ENCODE assay signal across 19 mouse cellular contexts in genomic region chr6:117190453-117190852, GRCm38 (mm10). TPM values are rescaled to one million over a fixed set of nuclear protein-coding genes. Genes with fewer than 3 reads are reported as not detected.
"Had no signal": no experiment of that assay in that cellular context is flagged by ENCODE, and none has a peak within 500 bp of the region (broad histone marks: within the 10 kb centered on the region; RNA-seq: fewer than 3 reads in every experiment).

No protein-coding gene starts in this region.

- H3K4me2 ChIP-seq: lung, embryonic 14.5 days; midbrain, embryonic 12.5 days; neural tube, embryonic 12.5 days had no signal

- H3K27ac ChIP-seq: liver, embryonic 14.5 days; midbrain, embryonic 10.5 days; midbrain, embryonic 12.5 days; neural tube, embryonic 12.5 days had no signal

- H3K27me3 ChIP-seq: midbrain, embryonic 12.5 days; neural tube, embryonic 12.5 days had no signal

- H3K4me3 ChIP-seq: midbrain, embryonic 10.5 days; midbrain, embryonic 12.5 days; neural tube, embryonic 12.5 days had no signal

- H3K36me3 ChIP-seq: midbrain, embryonic 10.5 days; midbrain, embryonic 12.5 days; neural tube, embryonic 12.5 days had no signal

- DNase-seq: lung, adult 18-20 months; lung, embryonic 14.5 days; lung, postnatal 10 days; lung, postnatal 4 days; midbrain, embryonic 14.5 days; retina, postnatal 1 day; right cerebral cortex, adult 18-20 months; right cerebral cortex, postnatal 25 days; right cerebral cortex, postnatal 4 days; spleen, adult 18-20 months; thymus, adult 18-20 months; thymus, postnatal 14 days; thymus, postnatal 36 days had no signal

- H3K9me3 ChIP-seq: midbrain, embryonic 10.5 days; midbrain, embryonic 12.5 days; neural tube, embryonic 12.5 days had no signal

- H3K4me1 ChIP-seq: midbrain, embryonic 10.5 days; midbrain, embryonic 12.5 days; neural tube, embryonic 12.5 days had no signal

- H3K9ac ChIP-seq: liver, embryonic 14.5 days; lung, embryonic 14.5 days; midbrain, embryonic 12.5 days; neural tube, embryonic 12.5 days had no signal

RNA-seq across cellular contexts. Expression of gene Cxcl12, which starts 22.1 kb away (rescaled TPM):
- total RNA-seq: monocyte, adult 5-6 weeks; neutrophil, adult 5-6 weeks had no signal
